Mouse (Mus musculus) neural tube, embryonic 10.5 days (tissue): ENCODE data around the gene Adssl1.

Experiments
- DNase-seq: peaks from one replicate; pipeline ENCODE4 v3.0.0-alpha.2; 2017; ENCODE audit warnings: low spot score; ENCODE audit errors: extremely low spot score

The Adssl1 gene

DNA sequence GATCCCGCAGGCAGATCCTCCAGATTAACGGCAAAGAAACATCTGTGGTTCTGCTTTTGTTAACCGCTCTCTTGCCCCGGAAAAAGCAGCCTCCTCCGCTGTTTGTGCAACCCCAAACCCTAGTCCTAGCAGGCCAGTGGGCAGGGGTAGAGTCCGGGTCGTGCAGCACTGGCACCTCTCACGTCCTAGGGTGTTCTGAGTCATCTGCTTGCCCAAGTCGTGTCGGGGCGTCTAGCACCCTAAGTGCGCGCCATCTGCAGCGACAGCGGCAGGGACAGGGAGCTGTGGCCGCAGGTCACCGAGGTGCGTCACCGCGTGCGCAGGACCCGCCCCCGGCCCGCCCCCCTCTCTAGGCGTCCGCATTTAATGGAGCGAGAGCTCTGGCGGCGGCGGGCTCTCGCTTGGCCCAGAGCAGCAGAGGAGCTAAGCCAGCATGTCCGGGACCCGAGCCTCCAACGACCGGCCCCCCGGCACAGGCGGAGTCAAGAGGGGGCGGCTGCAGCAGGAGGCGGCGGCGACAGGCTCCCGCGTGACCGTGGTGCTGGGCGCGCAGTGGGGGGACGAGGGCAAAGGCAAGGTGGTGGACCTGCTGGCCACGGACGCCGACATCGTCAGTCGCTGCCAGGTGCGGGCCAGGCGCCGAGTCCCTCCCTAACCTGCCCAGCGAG, at the start of gene Adssl1:
Gene Adssl1 (plus strand): TSS at position 360 of the 668 bp plus-strand sequence.
- peak; percentile 79 for DNase-seq

DNA sequence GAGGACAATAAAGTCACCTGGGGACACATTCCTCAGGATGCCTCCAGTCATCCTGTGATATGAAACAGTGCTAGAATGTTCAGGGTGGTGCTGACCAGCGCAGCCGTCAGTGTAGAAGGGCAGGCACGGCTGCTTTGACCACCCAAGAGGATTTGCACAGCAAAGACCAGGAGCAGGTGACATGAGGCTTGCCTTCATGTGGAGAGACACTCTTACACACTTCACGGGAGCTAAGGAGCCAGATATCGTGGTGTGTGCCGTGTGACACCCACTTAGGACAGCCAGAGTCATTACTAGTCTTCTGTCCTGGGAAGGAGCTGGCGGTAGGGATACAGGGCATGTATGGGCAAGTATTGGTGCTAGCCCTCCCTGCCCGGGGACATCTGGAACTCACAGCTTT, 49.7 kb upstream of the Adssl1 start:
- DNase-seq: no peak

DNA sequence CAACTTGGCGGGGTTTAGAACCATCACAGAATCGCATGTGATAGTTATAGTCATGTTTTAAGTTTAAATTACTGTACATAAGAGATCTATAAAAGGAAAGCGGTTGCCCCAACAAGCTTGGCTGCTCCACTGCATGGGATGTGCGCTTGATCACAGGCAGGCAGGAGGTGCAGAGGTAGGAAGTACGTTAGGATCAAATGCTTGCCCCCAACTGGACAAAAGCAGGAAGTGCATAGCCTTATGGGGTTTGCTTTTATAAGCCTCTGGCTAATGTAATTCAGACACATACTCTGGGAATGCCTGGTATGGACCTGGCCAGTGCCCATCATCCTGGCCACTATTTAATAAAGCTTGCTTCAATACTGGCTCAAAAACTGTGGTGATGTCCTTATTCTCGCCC, 48.8 kb upstream of the Adssl1 start:
- no peak for DNase-seq

DNA sequence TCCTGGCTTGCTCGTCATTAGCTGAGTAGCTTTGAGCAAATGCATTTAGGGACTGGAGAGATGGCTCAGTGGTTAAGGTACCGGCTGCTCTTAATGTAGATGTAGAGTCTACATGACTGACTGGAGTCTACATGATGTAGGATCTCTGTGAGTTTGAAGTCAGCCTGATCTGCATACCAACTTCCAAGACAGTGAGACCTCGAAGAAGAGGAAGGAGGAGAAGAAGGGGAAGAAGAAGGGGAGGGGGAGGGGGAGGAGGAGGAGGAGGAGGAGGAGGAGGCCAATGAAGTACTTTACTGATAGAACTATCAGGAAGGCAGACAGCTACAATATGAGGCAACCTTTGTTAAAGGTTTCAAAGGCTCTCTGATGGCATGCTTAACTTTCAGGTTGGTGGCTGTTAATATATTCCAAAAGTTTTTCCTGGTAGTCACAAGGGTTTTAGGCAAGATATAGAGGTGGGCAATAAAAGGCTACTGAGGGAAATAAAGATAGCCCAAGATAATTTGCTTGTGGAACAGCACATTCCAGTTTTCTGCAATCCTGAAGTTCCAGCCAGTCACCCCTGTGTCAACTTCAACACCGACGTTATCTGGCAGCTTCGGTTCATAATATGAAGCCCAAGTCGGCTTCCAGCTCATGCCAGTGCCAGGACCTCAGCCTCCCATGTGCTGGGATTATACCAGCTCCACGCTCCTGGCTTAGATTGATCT, 44.4 kb upstream of the Adssl1 start:
- no peak for DNase-seq

DNA sequence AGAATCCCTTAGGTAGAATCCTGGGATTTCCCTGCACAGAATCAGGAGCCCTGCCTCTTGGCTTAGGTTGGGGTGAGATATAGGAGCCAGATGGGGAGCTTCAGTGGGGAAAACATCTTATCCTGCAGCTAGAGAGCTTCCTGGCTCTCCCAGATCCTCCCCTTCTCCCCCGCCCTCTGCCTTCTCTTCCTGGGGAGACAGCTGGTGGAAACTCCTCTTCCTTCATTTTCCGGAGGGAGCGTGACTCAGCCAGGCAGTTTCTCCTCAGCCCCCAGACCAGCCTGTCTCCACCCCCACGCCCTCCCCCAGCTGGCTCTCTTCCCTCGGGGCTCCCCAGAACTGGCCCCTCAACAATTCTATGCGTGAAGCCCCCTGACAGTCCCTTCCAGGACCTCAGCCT, 43.5 kb upstream of the Adssl1 start:
- no peak for DNase-seq

DNA sequence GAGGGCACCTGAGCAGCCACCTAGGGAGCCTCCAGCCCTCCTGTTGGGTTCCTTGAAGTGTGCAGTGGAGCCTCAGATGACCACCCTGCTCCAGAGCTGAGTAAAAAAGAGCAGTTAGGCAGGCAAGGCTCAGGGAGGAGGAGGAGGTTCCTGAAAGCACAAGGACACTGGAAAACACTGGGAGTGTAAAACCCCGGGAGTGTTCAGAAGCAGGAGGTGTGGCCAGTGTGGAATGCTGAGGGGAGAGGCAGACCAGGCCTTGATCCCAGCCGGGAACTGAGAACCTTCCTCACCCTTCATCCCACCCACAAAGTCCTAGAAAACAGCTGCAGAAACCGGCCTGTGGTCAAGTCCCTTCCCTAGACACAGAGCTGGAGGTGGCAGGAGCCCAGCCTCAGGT, 43.1 kb upstream of the Adssl1 start:
- no peak for DNase-seq

DNA sequence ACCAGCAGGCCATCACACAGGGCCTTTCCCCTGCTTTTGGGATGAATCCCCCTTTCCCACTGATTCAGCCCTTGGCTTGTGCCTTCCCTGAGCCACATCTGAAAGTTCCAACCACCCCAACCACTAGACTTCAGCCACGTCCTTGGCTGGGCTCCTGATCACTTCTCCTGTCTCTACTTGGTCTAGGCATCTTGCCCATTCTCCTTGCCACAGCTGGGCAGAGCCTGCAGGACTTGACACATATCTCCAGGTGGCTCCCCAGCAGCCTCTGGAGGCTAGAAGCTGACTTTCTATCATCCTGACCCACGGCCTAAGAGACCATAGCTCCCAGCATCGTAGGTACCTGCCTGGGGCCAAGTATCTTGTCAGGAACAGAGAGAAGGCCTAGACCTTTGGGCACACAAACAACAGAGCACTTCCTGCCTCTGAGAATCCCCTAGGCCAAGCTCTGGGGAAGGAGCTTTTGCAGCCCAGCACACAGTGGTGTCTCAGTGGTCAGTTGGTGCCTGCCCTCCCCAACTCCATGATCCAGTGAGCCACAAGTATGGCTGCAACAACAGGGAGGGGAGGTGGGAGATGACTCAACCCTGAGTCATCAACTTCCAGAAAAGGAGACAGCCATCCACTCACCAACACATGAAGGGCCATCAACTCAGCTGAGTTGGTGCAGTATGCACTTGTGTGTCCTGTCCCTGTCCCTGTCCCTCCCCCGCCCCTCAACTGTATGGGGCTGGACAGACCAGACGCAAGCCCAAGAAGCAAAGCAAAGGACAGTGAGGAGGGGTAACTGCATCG, 41.4 kb upstream of the Adssl1 start:
- no peak for DNase-seq

DNA sequence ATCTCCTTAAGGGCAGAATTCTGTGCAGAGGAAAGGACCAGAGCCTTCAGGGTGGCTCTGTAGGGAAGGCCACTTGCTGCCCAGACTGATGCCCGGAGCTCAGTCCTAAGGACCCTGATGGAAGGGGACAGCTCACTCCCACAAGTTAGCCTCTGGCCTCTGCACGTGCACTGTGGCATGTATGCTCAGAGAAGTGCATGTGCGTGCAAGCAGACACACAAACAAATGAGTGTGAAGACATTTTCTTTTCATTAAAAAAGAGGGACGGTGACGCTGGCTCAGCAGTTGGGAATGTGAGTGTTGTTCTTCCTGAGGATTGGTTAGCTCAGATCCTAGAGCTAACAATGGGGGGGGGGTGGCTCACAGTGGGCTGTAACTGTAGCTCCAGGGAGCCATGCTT, 40.4 kb upstream of the Adssl1 start:
- no peak for DNase-seq

DNA sequence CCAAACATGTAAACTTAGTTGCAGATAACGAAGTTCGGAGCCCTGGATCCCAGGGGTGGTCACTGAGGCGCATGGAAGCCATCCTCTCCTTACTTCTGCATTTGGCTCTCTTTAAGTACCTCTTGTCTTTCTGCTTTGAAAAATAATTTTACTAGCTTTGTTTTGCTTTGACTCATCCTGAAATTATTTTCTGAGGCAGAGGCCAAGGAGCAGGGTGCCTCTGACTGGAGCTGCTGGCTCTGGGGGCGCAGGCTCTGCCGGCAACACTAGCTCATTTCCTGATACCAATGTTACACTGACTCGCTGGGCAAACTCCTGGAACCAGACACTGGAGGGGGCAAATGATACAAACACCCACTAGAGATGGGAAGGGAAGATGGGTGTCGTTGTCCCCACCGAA, 39.9 kb upstream of the Adssl1 start:
- no peak for DNase-seq

DNA sequence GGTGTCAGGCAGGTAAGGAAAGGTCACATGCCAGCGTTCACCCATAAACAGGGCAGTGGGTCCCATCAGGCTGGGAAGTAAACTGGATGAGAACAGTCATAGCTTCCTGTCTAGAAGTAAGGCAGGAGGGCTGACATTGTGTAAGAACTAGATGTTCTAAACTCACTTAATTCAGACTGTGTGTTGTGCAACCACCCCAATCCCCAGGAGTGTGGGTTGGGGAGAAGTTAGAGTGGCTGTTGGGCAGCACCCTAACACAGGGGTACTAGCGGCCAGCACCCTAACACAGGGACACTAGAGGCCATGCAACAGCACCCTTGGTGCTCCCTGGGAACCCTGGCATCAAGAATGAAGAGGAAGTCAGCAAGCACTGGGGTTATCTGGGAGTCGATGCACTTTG, 38.7 kb upstream of the Adssl1 start:
- DNase-seq: no peak

DNA sequence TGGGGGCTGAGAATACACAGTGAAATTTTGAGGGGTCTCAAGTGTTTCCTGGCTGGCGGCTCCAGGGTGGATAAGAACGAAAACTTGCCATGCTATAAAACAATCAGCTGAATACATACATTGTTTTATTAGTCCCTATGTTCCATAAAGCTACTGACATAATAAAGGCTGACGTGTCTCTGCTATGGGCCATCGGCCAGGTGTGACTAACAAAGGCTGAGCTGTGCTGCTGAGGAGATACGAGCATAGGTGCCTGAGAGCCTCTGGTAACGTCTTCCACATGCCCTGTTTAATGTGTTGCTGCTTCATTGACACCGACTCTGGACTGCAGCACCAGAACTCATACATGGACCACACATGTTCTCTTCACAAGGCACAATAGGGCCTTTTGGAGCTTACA, 34.9 kb upstream of the Adssl1 start:
- DNase-seq: no peak

DNA sequence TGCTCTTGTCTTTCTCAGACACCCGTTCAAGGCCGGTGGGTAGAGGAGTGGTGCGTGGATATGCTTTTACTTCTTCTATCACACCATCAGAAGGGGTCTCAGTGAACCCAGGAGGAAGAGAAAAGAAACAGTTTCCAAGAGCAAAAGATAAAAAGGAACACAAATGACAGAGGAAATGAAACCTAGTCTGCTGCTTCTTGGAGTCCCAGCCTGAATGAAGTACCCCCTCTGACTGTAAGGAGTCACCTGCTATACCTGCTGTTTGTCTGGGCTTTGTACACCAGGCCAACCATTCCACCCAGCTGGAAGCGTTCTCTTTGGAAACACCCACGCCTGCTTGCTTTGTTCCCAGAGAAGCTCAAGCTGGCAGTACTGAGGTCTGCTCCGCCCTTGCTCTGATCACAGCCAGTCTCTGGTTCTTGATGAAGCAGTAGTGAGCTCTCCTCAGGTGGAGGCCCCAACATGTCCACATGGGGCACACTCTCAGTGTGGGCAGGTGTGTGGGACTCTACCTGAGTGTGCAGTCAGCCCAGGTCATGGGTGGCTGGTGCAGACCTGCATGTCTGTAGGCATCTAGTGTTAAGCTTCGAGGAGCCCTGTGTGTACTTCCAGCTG, 33.8 kb upstream of the Adssl1 start:
- no peak for DNase-seq

DNA sequence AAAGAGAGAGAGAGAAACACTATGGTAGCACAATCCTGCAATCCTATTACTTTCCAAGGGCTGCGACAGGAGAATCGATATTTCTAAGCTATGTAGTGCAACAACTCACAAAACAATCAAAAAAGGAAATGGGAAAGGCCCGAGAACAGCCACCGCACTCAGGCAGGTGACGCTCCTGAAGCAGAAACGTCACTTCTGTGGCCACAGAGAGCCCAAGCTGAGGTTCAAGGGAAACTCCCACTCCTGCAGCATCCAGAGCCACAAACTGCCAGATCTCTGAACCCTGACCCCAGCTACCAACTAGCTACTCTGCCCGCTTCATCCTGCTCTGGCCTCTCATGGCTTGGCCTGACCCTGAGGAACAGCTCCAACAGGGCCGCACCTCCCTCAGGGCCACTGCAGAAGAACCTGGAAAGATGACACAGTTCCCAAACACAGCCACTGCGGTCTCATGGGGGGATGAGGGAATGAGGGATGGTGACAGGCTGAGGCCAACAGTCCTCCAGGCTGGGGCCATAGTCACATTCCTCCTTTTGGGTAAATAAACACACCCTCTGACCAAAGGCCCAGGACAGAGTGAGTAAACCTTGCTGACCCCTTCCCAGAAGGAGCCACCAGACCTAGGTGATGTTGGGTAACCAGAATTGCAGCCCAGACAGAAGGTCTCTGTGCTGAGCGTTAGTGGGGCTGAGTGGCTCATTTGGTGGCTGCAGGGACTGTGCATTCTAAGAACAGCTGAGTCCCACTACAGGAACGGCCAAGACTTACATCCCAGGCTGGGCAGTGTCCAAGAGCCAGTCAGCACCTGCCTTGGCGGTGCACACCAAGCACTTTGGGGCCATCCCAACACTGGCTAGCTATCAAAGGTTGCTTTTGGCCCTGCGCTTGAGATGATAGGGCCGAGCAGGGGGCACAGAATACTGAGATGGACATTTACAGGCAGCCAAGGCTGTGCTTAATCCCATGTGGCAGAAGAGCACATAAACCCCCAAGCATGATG, 32.4 kb upstream of the Adssl1 start:
- no peak for DNase-seq

DNA sequence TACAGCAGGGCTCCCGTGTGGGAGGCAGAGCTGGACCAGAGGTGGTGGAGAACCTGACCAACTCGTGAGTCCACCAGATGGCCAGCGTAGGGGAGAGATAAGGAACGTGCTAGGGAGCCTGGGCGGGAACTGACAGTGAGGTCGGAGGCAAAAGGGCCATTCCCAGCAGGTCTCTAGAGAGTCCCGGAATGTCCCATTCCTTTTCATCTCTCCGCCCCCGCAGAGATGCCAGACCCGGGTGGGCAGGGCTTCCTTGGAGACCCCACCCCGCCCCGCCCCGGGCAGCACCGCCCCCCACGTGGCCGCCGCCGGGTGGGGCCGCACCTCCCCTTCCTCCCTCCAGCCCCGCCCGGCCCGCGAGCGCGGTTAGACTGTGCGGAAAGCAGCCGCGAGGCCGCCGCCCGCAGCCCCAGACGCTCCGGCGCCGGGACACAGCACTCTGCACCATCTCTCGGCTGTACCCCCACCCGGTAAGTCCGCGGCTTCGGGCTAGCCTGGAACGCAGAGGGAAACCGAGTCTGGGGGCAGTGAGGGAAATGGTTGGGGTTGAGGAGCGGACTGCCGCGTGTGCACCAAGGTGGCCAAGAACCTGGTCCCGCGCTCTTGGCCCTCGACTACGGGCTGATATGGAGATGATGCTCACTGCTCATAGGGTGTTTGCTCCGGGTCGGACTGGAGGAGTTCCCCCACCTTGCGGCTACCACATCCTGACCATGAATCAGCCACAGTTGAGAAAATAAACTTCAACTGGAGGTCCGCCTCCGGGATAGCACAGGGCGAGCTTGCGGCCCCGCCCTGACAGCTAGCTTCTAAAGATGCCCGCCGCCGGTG, 31.2 kb upstream of the Adssl1 start, which contains the start of gene Inf2:
Gene Inf2 (plus strand): TSS at position 359 of the 831 bp plus-strand sequence.
- DNase-seq: peak; percentile 79

DNA sequence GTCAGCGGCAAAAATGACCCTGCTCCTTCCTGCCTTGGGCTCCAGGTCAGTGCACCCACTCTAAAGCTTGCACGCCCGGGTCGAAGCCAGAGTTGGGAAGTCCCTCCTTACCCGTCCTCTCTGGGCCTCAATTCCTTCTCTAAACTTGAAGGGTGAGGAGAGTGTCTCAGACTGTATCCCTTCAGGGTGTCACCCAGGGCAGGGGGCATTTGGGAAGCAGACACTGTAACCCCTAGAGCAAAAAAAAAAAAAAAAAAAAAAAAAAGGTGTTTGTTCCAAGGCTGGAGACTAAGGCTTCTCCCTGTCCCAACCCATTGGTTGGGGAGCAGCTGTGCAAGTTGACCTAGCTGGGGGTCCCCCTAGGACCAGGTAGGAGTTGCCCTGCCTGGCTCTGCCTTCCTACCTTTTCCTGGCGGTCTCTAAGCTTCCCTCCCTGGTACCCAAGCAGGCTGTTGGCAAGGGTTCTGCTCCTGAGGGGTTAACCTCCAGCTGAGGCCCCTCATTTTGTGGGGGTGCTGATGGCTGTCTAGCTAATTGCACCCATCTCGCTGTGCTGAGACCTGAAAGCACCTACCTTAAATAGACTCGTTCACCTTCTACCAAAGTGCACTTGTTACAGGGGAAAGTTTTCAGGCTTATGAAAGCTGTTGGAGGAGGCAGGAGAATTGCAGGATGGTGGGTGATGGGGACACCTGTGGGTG, 30.2 kb upstream of the Adssl1 start:
- DNase-seq: no peak

DNA sequence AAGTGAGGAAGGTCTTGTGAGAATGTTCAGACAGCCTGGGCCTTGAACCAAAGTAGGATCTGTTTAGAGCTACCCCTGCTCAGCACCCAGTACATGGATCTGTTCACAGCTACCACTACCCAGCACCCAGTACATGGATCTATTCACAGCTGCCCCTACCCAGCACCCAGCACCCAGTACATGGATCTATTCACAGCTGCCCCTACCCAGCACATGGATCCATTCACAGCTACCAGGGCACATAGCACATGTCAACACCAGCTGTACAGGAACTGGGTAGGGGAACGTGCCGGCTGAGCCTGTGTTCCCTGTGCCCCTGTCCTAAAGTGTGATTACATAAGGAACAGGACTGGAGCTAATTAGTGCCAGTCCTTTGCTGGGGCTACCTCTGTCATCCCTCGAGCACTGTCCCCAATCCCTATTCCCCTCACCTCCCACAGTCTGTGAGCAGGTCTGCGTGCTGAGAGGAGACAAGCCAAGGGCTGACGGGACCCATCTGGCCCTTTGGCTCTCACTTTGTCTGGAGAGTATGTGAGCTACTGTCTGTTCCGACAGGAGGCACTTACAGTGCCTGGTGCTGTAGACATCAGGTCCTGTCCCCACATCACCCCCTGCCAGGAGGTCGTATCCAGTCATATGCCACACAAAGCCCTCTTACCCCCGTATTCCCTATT, 29.1 kb upstream of the Adssl1 start:
- no peak for DNase-seq

DNA sequence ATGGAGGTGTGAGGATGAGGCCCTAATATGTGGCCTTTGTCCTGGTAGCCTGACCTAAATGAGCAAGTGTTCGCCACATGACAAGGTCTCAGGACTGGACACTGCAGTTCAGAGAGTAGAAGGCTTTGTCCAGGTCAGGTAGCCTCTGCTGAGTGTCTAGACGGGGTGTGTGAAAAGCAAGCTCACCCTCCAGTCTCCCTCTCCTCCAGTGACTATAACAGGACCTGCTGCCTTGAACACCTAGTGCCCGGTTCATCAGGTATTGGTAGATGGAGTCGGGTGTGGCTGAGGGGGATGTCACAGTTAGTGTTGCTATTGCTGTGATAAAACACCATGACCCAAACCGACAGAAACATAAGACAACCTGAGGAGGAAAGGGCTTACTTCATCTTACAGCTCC, 28.6 kb upstream of the Adssl1 start:
- no peak for DNase-seq

DNA sequence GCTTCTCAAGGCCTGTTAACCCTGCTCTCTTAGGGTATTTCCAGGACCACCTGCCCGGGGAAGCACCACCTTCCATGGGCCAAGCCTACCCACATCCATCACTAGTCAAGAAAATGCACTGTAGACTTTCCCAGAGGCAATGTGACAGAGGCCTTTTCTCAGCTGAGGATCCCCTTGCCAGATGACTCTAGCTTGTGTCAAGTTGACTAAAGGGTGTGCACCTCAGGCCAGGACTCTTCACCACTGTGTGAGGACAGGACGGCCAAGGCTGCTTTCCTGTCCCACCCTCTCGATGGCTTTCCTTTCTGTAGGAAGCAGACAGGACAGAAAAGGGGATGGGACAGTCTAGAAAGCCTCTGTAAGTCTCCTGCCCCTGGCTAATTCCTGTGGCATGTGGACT, 28.1 kb upstream of the Adssl1 start:
- DNase-seq: no peak
